In genomic region chr9:3404372-3404771, GRCm38 (mm10) we compare ENCODE assay signal across 8 mouse cellular contexts. TPM values are rescaled to one million over a fixed set of nuclear protein-coding genes. Genes with fewer than 3 reads are reported as not detected.
DNase-seq lines count a peak whose midpoint lies in the region; ATAC-seq lines count a peak whose summit lies in the region.

No protein-coding gene starts in this region.

- peak; percentile 31 for ATAC-seq in forebrain, embryonic 13.5 days
- peak; percentile 34; the same call in 1 of the 2 replicates for ATAC-seq in intestine, embryonic 16.5 days
- ATAC-seq in limb, embryonic 13.5 days (ENCODE audit: low FRiP score, low read depth): no peak
- peak; percentile 19; the same call in 1 of the 2 replicates for ATAC-seq in midbrain, embryonic 16.5 days

- no peaks in the 10 kb centered on the region for H3K9me3 ChIP-seq in forebrain, embryonic 13.5 days (replicated peaks)
- H3K9me3 ChIP-seq in intestine, embryonic 16.5 days (ENCODE audit: control insufficient read depth, low read length): no peaks in the 10 kb centered on the region
- H3K9me3 ChIP-seq in limb, embryonic 13.5 days: no peaks in the 10 kb centered on the region
- no peaks in the 10 kb centered on the region for H3K9me3 ChIP-seq in midbrain, embryonic 16.5 days (replicated peaks; ENCODE audit: control insufficient read depth, low read length, poor library complexity, severe bottlenecking)

- peak overlapping the region; percentile 66 for H3K4me3 ChIP-seq in forebrain, embryonic 13.5 days
- H3K4me3 ChIP-seq in intestine, embryonic 16.5 days (ENCODE audit: low read length): peak overlapping the region; percentile 64
- H3K4me3 ChIP-seq in limb, embryonic 13.5 days: peak overlapping the region; percentile 69
- H3K4me3 ChIP-seq in midbrain, embryonic 16.5 days (ENCODE audit: low read depth, low read length): peak overlapping the region; percentile 67

- H3K4me1 ChIP-seq in forebrain, embryonic 13.5 days: 0 out of 2 replicates have a peak, but pooled peaks cover 2% of the 10 kb centered on the region
- H3K4me1 ChIP-seq in intestine, embryonic 16.5 days (ENCODE audit: control insufficient read depth, insufficient read depth, low read length): no peaks in the 10 kb centered on the region
- peaks cover 4% of the 10 kb centered on the region; the same call in 1 of the 2 replicates for H3K4me1 ChIP-seq in limb, embryonic 13.5 days
- H3K4me1 ChIP-seq in midbrain, embryonic 16.5 days (ENCODE audit: control insufficient read depth, insufficient read depth, low read length): no peaks in the 10 kb centered on the region

- H3K9ac ChIP-seq in forebrain, embryonic 13.5 days: peak overlapping the region; percentile 75
- peak overlapping the region; percentile 66 for H3K9ac ChIP-seq in intestine, embryonic 16.5 days (ENCODE audit: low read depth, low read length)
- H3K9ac ChIP-seq in limb, embryonic 13.5 days: peak overlapping the region; percentile 76
- peak overlapping the region; percentile 61 for H3K9ac ChIP-seq in midbrain, embryonic 16.5 days (ENCODE audit: low read depth, low read length)

- DNase-seq in heart, adult 18-20 months: peak; percentile 4 to 38
- DNase-seq in heart, adult 8-10 months (ENCODE audit: low spot score): no peak
- DNase-seq in cerebellum, adult 11 months: peak; percentile 18
- DNase-seq in thymus, postnatal 4 days: peak; percentile 10

- peak overlapping the region; percentile 70 for H3K4me2 ChIP-seq in forebrain, embryonic 13.5 days
- peak overlapping the region; percentile 51 for H3K4me2 ChIP-seq in intestine, embryonic 16.5 days (ENCODE audit: low read depth, low read length)
- peak overlapping the region; percentile 68 for H3K4me2 ChIP-seq in limb, embryonic 13.5 days (replicated peaks)
- H3K4me2 ChIP-seq in midbrain, embryonic 16.5 days (ENCODE audit: low read length): peak overlapping the region; percentile 53

- H3K36me3 ChIP-seq in forebrain, embryonic 13.5 days (ENCODE audit: poor library complexity, severe bottlenecking): no peaks in the 10 kb centered on the region
- H3K36me3 ChIP-seq in intestine, embryonic 16.5 days (ENCODE audit: control insufficient read depth, insufficient read depth, low read length): no peaks in the 10 kb centered on the region
- no peaks in the 10 kb centered on the region for H3K36me3 ChIP-seq in limb, embryonic 13.5 days
- H3K36me3 ChIP-seq in midbrain, embryonic 16.5 days (ENCODE audit: control insufficient read depth, insufficient read depth, low read length): no peaks in the 10 kb centered on the region

- H3K27ac ChIP-seq in forebrain, embryonic 13.5 days: no peak overlapping the region
- peak overlapping the region; percentile 86; the same call in 1 of the 2 replicates for H3K27ac ChIP-seq in intestine, embryonic 16.5 days (ENCODE audit: low read length)
- peak overlapping the region; percentile 74; the same call in 1 of the 2 replicates for H3K27ac ChIP-seq in limb, embryonic 13.5 days
- H3K27ac ChIP-seq in midbrain, embryonic 16.5 days (ENCODE audit: low read length): no peak overlapping the region

- under 1% methylated on average over 13 of the region's 13 CpGs for WGBS in forebrain, embryonic 13.5 days
- 1% methylated on average over 13 of the region's 13 CpGs for WGBS in intestine, embryonic 16.5 days
- WGBS in limb, embryonic 13.5 days: 1% methylated on average over 13 of the region's 13 CpGs
- WGBS in midbrain, embryonic 16.5 days: under 1% methylated on average over 13 of the region's 13 CpGs

- no peaks in the 10 kb centered on the region for H3K27me3 ChIP-seq in forebrain, embryonic 13.5 days
- no peaks in the 10 kb centered on the region for H3K27me3 ChIP-seq in intestine, embryonic 16.5 days (replicated peaks; ENCODE audit: control insufficient read depth, insufficient read depth, low read length)
- H3K27me3 ChIP-seq in limb, embryonic 13.5 days: no peaks in the 10 kb centered on the region
- H3K27me3 ChIP-seq in midbrain, embryonic 16.5 days (ENCODE audit: control insufficient read depth, insufficient read depth, low read depth, low read length): no peaks in the 10 kb centered on the region

RNA-seq across cellular contexts. Expression of gene Cwf19l2, which starts 1.0 kb away (rescaled TPM):
- total RNA-seq in heart, adult 18-20 months (2021): 10 to 100 TPM; 12.5 to 13.8 TPM
- total RNA-seq in heart, adult 8-10 months (2022): 10 to 100 TPM; 11.7 to 16.0 (median 13.2) TPM
- 14.4 and 15.5 TPM in 2 replicates for polyA plus RNA-seq in forebrain, embryonic 13.5 days (2015; fragmentation: Nextera tagmentation; extraction: Ambion mirVana)
- 8.0 and 9.1 TPM in 2 replicates for polyA plus RNA-seq in intestine, embryonic 16.5 days (2015; fragmentation: Nextera tagmentation; extraction: Ambion mirVana)
- 19.0 and 19.5 TPM in 2 replicates for polyA plus RNA-seq in limb, embryonic 13.5 days (2015; fragmentation: Nextera tagmentation; extraction: Ambion mirVana)
- polyA plus RNA-seq in midbrain, embryonic 16.5 days (2015; fragmentation: Nextera tagmentation; extraction: Ambion mirVana): 10.4 and 10.5 TPM in 2 replicates

Comparison
In these comparisons a context has a peak if more than half of its experiments do, and no peak if none do; other contexts are left out.
1. H3K27ac ChIP-seq: peak in intestine, embryonic 16.5 days (single experiment) and limb, embryonic 13.5 days (single experiment); none in forebrain, embryonic 13.5 days (single experiment) and midbrain, embryonic 16.5 days (single experiment).
2. Peak in every context shown above with its lines, with median percentiles within 50 percentile points of each other: H3K4me2 ChIP-seq, H3K4me3 ChIP-seq and H3K9ac ChIP-seq.